In the genomic region with DNA sequence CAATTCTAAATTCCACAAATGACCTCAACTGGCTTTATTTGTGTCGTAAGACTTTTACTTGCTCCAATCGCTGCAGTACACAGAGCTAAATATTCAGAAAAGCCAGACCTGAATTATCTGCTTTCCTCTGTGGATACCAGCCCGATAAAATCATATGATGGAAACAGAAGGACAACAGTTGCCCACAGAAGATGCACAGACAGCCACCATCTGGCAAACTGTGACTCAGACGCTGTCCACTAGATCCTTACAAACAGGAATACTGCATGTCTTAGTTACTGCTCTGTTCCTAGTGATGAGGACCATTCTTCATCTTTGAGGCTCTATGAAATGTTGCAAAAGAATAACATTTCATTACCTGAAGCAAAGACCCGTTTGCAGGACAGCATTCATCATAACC, we compare ENCODE assay signal across 26 mouse cellular contexts. TPM values are rescaled to one million over a fixed set of nuclear protein-coding genes. Genes with fewer than 3 reads are reported as not detected.
DNase-seq lines count a peak whose midpoint lies in the region; ATAC-seq and TF ChIP-seq lines count a peak whose summit lies in the region.
"Had no signal": no experiment of that assay in that cellular context is flagged by ENCODE, and none has a peak within 500 bp of the region (broad histone marks: within the 10 kb centered on the region; RNA-seq: fewer than 3 reads in every experiment).

No protein-coding gene starts in this region.

- 93% methylated on average over 5 of the region's 5 CpGs for WGBS in hindbrain, embryonic 13.5 days

- no peaks in the 10 kb centered on the region for H3K36me3 ChIP-seq in hindbrain, embryonic 13.5 days
- H3K36me3 ChIP-seq: embryonic facial prominence, embryonic 10.5 days; heart, embryonic 15.5 days; hindbrain, embryonic 12.5 days; neural tube, embryonic 12.5 days had no signal

- no peak for DNase-seq in cerebellum, postnatal 4 days (ENCODE audit: low spot score in 2 of 2)
- DNase-seq in left cerebral cortex, adult 18-20 months (ENCODE audit: low spot score in 2 of 2): peak; percentile 27 to 38
- no peak for DNase-seq in left cerebral cortex, postnatal 10 days (ENCODE audit: extremely low spot score in 1 of 2, low spot score in 2 of 2)
- DNase-seq in layer of hippocampus, adult 2 months (ENCODE audit: low spot score in 2 of 2): peak; percentile 22 to 32
- DNase-seq in right cerebral cortex, postnatal 25 days: peak; percentile 25
- DNase-seq in gastrocnemius, postnatal 14 days: no peak
- DNase-seq: adrenal gland, postnatal 25 days; heart, adult 18-20 months; kidney, adult 18-20 months; kidney, postnatal 14 days; thymus, postnatal 25 days had no signal

- H3K27ac ChIP-seq in layer of hippocampus, adult 2 months: peak overlapping the region; percentile 43
- no peak overlapping the region for H3K27ac ChIP-seq in hindbrain, embryonic 13.5 days
- H3K27ac ChIP-seq: embryonic facial prominence, embryonic 10.5 days; heart, embryonic 15.5 days; hindbrain, embryonic 12.5 days; liver, embryonic 14.5 days; neural tube, embryonic 12.5 days had no signal

- no peaks in the 10 kb centered on the region for H3K9me3 ChIP-seq in hindbrain, embryonic 13.5 days
- H3K9me3 ChIP-seq: embryonic facial prominence, embryonic 10.5 days; heart, embryonic 15.5 days; hindbrain, embryonic 12.5 days; megakaryocyte, embryonic 14.5 days; neural tube, embryonic 12.5 days had no signal

- intact Hi-C loops in left cerebral cortex, postnatal 10 days (cut with DNase I): no loop called here
- intact Hi-C loops in gastrocnemius, postnatal 14 days (cut with DNase I; ENCODE audit: low total_unique reads): no loop called here

- H3K4me1 ChIP-seq in hindbrain, embryonic 13.5 days (replicated peaks): no peaks in the 10 kb centered on the region
- H3K4me1 ChIP-seq: embryonic facial prominence, embryonic 10.5 days; heart, embryonic 15.5 days; hindbrain, embryonic 12.5 days; megakaryocyte, embryonic 14.5 days; neural tube, embryonic 12.5 days had no signal

- no peak for TF ChIP-seq CTCF in layer of hippocampus, adult 2 months (conservative IDR thresholded peaks at IDR 0.05)

- no peak overlapping the region for H3K4me2 ChIP-seq in hindbrain, embryonic 13.5 days
- H3K4me2 ChIP-seq: heart, embryonic 15.5 days; hindbrain, embryonic 12.5 days; neural tube, embryonic 12.5 days had no signal

- no peak overlapping the region for H3K9ac ChIP-seq in hindbrain, embryonic 13.5 days
- H3K9ac ChIP-seq: heart, embryonic 15.5 days; hindbrain, embryonic 12.5 days; liver, embryonic 14.5 days; neural tube, embryonic 12.5 days had no signal

- peak; percentile 95 for ATAC-seq in cerebellum, adult (ENCODE audit: insufficient number of reproducible peaks, low FRiP score, low TSS enrichment)
- no peak for ATAC-seq in hindbrain, embryonic 13.5 days (ENCODE audit: low FRiP score)
- ATAC-seq: activated CD4-positive, CD25-positive, alpha-beta regulatory T cell, adult 4 months; lung, postnatal 0 days had no signal

- no peak overlapping the region for H3K4me3 ChIP-seq in layer of hippocampus, adult 2 months
- no peak overlapping the region for H3K4me3 ChIP-seq in hindbrain, embryonic 13.5 days
- H3K4me3 ChIP-seq: embryonic facial prominence, embryonic 10.5 days; erythroblast, embryonic 14.5 days; heart, embryonic 15.5 days; hindbrain, embryonic 12.5 days; megakaryocyte, embryonic 14.5 days; neural tube, embryonic 12.5 days had no signal

- no peaks in the 10 kb centered on the region for H3K27me3 ChIP-seq in hindbrain, embryonic 13.5 days
- H3K27me3 ChIP-seq: CH12.LX; heart, embryonic 15.5 days; hindbrain, embryonic 12.5 days; megakaryocyte, embryonic 14.5 days; neural tube, embryonic 12.5 days had no signal

RNA-seq across cellular contexts. Expression of gene Gm9972, which starts 19.4 kb away (rescaled TPM):
- total RNA-seq in left cerebral cortex, adult 18-20 months (2021): not detected
- not detected for total RNA-seq in left cerebral cortex, postnatal 10 days (2021)
- not detected for total RNA-seq in layer of hippocampus, adult 2 months (2021)
- total RNA-seq in gastrocnemius, postnatal 14 days (2021): not detected
- 0.25 TPM in 1 of 2 replicates, not detected in the other for polyA plus RNA-seq in hindbrain, embryonic 13.5 days (2015; fragmentation: Nextera tagmentation; extraction: Ambion mirVana)
- total RNA-seq: adrenal gland, postnatal 25 days; CH12.LX; heart, adult 18-20 months; midbrain, postnatal 0 days had no signal
- polyA plus RNA-seq: embryonic facial prominence, embryonic 10.5 days; erythroblast, embryonic 14.5 days; heart, embryonic 15.5 days; hindbrain, embryonic 12.5 days; limb, embryonic 11.5 days; liver, embryonic 14.5 days; lung, postnatal 0 days; midbrain, postnatal 0 days; spleen, adult 2 months had no signal

Comparison
In these comparisons a context has a peak if more than half of its experiments do, and no peak if none do; other contexts are left out.
1. DNase-seq: peak in left cerebral cortex, adult 18-20 months (2 of 2), layer of hippocampus, adult 2 months (2 of 2) and right cerebral cortex, postnatal 25 days (single experiment); none in cerebellum, postnatal 4 days (0 of 2), left cerebral cortex, postnatal 10 days (0 of 2) and gastrocnemius, postnatal 14 days (single experiment).